Mouse (Mus musculus) lung, postnatal 10 days (tissue): ENCODE measurements around the gene Atp6v0e.

Experiments used
- DNase-seq: peaks from one replicate; pipeline ENCODE4 v3.0.0; 2021

Gene Atp6v0e

DNA sequence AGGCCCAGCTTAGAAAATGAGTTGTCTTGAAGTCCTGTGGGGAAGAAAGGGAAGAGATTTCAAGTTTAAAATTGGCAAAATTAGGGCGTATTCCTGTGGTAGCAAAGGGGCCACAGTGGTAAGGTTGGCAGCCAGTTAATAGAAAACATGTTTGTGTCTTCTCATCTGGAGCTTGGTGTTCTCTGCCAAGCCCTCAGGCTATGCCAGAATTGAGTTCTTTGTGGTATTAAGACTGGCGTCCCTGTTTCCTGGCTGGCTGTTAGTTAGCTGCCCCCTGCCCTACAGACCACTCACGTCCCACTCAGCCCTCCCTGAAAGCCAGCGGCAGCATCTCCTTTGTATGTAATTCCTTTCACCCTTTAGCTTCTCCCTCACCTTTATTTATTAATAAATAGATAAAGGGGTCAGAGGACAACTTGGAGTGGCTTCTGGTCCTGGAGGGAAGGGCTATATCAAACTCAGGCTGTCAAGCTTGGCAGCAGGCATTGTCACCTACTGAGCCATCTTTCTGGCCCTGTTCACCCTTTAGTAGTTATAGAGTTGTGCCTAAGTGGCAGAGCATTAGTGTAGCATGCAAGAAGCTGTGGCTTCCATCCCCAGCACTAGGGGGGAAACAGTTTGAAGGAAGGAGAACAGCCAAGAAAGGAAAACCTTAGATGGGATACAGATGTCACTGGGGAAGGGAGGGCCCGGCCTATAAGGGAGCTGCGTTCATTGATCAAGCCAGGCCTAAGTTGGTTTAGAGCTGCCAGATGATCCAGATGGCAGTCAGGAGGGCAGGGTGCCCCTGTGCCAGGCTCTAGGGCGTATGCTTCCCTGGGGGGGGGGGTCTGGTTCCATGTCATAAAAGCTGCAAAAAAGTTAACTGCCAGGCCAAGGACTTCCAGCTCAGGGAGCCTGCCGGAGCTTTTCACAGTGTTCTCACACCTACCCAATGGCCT, 26.0 kb downstream of the Atp6v0e start:
- DNase-seq = no peak

DNA sequence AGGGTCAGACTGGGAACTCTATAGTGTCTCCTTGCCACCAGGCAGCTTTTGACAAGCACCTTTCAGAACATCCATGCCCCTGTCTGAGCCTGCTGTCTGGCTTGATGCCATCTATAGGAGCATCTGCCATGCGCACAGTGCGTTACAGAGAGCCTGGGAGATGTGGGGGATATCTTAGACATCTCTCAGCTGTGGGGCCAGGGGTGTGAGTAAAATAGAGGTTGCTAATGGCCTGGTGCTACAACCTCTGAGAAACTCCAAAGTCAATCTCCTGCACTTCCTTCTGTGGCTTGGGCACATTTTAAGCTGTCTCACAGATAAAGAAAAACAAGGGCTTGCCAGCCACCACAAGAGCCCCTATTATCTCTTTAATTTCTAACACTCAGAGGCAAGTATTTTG, 26.8 kb downstream of the Atp6v0e start:
- DNase-seq = no peak

DNA sequence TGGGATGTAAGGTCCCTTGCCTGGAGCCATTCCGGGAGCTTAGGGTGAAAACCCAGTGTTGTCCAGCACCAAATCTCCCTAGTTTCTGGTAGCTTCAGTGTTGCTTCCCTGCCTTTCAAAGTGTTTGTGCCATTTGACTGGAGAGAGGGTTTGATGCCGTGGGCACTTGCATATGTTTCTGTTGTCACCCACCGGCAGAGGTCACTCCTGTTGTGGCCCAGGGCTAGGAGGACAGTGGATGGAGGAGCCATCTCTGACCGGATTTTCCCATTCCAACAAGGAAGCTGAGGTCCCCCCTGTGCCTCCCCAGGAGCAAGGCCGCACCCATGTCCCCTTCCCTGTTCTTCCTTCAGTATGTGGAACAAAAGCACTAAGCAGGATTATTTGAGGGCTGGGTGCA, 27.2 kb downstream of the Atp6v0e start:
- no peak for DNase-seq

DNA sequence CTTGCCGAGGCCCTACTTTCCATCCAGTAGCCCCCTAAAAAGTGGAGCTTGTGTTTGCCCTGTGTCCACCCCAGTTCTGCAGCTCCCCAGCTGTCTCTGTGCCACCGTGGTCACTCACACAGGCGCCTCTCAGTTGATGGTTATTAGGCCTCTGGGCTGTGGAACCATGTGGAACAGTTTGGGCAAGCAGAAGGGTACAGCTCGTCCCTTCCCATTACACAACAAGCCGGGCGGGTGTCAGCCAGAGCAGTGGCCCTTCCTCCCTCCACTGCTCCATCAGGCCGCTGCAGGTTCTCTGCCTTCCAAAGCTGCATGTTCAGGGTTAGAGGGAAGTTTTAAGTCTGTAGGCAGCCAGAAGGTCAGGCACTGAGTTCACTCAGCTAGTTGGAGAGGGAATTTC, 28.1 kb downstream of the Atp6v0e start:
- DNase-seq = peak; percentile 18

DNA sequence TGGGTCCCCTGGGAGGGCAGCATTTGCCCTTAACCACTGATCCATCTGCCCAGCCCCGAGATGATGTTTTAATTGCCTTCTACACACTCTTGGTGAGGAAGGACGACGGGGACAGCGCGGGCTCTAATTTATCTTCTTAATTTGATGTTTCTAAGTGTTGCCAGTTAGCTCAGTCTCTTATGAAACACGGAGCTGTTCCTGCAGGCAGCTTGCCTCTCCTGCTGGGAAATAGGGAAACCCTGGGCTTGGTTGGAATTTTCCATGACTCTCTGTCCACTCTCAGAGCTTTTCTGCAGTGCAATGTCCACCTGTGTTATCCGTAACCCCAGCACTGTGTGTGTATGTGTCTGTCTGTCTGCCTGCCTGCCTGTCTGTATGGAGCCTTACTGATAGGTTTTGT, 30.4 kb downstream of the Atp6v0e start:
- no peak for DNase-seq

DNA sequence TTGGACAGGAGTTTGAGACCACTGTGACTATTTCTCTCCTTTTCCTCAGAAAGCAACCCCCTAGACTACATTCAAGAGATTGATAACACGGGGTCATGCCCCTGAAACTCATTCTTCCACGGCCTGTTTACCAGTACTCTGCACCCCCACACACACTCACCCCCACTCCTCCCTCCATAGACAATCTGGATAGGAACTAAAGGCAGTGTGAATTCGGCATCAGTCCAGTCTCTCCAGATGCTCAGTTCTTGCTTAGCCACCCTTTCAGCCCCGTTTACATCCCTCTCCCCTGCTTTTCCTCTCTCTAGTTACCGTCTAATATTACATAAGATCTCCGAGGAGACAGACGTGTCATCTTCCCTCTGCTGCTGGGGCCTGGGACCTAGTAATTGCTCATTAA, 31.1 kb downstream of the Atp6v0e start:
- no peak for DNase-seq

DNA sequence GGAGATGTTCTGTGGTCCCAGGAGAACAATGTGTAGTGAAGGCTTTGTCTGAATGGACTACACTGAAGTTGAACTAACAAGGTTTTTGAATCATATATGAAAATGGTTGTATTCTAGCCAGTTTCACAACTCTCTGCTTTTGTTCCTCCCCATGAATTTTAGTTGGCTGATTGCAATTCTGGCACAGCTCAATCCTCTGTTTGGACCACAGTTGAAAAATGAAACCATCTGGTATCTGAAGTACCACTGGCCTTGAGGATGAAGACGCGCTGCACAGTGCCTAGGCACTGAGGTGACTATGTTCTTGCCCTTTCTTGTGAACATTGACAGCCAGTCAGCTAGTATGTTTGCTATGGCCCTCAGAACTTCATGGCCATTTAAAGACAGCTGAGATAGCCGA, 32.2 kb downstream of the Atp6v0e start:
- DNase-seq = no peak

DNA sequence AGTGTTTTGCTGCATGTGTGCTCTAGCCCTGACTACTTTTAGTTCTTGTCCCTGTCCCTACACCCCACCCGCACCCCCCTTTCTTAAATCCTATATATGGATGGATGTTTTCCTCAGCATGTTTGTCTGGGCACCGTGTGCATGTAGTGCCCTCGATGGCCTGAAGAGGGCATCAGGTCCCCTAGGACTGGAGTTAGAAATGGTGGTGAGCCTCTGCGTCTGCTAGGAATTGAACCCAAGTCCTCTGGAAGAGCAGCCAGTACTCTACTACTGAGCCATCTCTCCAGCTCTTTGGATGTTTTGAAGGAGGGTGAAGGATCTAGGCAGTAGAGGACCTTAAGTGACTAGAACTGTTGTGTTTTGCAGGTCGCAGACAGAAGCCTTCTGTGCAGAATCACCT, 35.8 kb downstream of the Atp6v0e start:
- no peak for DNase-seq

DNA sequence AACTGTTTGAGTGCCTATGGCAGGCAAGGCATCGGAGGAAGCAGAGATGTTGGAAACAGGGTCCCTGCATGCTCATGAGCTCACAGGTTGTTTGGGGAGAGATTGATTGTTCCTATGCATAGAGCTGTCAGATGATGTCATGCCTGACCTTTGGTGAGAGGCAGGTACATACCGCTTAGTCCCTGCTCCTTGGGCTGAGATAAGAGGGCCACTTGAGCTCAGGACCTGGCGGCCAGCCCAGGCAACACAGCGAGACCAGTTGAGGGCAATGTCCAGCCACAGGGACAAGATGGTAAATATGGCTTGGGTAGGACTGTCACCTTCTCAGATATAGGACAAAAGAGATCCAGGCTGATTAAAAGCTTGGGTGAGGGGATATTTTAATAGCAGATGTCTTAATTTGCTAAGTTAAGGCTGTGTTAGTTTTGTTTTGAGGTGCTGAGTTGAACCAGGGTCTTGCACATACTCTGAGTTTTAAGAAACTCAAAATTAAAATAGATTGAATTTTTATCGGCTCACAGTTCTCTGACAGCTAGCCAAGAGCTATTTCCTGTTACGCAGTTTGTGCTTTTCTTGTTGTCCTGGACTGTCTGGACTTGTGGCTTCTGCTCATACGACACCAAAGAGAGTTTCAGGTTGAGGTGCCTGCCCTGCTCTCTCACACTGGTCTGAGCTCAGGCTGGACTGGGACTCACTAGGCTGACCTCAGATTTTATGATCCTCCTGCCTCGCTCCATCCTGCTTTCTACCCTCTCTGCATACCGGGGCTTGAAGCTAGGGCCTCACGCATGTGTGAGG, 37.0 kb downstream of the Atp6v0e start:
- peak; percentile 80 for DNase-seq

DNA sequence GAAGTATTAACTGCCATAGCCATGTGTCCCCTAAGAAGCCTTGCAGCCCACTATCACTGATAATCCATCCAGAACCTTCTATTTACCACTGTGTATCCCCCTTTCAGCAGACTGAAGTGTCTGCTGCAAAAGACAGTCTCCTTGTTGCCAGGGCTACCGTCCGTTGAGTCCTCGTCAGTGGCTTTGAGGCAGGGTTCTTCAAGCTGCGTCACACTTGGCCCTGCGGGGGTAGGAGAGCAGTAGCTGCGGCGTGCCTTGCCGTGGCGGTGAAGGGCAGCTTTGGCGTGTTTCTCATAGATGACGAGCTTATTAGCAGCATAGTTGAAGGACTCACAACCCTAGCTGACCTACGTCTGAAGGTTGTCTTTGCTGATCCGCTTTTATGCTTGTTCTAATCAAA, 38.5 kb downstream of the Atp6v0e start:
- DNase-seq = no peak

DNA sequence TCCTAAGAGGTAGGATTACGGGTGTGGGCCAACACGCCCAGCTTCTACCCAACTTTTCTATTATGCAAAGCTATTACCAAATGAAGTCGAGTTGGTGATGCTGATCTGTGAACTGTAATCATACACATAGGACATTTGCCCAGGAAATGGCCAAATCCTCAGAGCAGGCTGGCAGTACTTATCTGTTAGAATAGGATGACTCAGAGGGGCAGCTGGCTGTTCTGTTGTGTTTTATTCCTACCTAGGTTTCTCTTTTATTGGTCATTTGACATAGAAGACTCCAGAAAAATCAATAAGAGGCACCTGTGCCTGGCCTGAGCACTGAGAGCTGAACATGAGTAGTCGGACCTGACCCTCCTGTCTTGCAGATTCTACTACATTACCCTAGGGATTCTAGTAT, 39.6 kb downstream of the Atp6v0e start:
- DNase-seq = no peak

DNA sequence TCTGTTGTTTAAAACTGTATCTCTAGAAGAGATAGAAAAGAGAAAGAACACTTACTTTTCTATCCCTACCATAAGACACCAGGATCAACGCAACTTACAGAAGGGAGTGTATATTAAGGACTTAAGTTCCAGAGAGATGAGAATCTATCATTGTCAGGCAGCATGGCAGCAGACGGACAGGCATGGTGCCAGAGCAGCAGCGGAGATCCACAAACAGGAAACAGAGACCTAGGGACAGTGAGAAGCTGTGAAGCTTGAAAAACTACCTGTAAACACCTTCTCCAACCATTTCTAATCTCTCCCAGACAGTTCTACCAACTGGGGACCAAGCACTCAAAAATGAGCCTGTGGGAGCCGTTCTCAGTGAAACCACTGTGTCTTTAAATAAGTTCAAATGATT, 40.6 kb downstream of the Atp6v0e start:
- DNase-seq = no peak

DNA sequence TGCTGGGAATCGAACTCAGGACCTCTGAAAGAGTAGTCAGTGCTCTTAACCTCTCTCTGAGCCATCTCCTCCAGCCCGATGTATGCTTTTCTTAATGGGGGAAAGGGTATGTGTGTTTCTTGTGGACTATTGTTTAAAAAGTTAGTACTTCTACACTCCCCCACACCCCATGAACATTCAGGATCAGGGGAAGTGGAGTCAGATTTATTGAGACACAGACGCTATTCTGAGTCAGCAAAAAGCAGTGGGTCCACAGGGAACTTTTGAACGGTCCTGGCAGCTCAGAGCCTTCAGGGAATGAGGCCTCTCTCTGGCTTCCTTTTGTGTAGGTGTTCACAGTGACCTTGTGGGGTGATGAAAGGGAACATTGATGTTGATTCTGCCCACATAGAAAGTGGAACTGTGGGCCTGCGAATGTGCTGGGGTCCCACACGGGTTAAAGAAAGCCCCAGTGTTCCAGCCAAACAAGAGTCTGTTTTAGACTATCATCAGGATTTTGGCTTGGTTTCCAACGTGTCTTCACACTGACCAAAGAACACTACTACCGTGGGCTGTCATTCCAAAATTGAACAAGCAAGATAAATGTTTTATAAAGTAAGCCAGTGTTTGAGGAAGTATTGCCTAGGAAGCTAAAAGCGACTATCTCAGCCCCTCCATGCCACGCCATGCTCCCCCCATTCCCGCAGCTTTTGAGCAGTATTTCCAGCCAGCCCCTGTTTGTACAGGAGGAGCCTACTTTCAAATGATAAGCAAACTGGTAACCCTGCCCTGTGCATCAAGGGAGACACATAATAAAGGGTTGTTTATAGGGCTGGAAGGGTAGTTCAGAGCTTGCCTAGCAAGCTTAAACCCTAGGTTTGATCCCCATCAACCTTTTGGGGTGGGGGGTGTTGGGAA, 42.7 kb downstream of the Atp6v0e start:
- DNase-seq = no peak

DNA sequence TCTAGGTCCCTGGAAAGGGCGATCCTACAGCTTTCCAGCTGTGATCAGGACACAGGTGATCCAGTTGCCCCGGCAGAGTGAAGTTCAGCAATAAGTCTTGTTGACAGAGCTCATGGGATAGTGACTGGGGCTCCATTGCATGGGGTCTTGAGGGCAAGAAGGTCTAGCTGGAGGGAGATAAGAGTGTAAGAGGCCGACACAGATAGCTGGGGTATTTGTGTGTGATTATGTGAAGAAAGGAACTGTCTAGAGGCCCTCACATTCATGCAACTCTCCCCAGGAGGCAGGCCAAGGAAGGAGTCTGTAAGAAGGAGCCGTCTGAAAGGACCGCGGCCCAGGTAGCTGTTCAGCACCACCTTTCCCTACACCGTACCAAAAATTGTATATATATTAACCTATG, 44.0 kb downstream of the Atp6v0e start:
- DNase-seq = no peak

DNA sequence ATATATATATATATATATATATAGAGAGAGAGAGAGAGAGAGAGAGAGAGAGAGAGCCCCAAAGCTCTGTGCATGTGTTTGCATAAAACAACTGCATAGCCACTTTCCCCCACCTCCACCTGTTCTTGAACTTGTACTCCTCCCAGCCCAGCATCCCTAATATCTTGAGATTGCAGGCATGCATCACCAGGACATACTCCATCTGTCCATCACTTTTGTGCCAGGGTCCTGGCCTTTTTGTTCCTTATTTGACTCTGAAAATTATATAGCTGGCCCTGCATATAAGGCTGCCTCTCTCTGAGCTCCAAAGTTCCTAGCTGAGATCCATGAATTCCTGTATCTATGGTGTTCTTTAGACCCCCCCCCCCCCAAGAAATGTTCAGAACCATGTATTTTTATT, 45.5 kb downstream of the Atp6v0e start:
- DNase-seq = no peak

DNA sequence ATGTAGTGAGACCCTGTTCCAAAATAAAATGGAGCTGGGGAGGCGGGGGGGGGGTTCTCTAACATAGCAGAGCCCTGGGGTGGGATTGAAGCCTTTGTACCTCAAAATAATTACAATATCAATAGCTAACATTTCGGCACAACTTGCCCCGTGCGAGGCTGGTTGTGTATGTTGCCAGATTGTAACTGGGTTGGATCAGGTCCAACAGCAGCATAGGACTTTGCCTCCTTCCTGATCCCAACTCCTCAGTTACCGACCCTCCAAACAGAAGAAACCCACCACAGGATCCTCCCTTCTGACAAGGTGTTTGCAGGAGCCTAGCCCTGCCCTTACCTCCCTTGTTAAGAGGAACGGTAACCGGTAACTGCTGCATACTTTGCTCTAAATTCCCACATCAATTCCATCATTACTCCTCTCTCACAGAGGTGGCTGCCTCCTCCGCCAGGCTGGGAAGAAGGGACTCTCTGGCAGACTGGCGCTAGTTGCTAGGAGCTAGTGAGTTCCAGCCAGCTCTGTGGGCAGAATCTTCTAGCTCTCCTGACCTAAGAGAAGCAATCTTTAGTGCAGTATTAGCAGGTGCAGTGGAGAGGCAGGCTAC, 46.1 kb downstream of the Atp6v0e start:
- DNase-seq = no peak

DNA sequence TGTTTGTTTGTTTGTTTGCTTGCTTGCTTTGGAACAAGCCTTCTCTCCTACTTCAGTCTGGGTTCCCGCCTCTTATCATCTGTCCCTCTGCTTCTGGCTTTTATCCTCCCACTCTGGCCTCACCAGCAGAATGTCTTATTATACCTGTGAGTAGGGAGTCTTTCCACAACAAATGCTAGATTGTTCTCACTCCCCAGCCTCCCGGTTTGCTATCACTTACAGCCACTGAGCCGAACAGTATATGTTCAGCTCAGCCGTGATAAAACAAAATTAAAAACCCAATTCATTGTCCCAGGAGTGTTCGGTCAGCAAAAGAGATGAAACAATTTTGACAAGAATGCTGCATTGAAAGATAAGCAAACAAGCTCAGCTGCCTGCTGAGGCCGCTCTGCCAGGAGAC, 47.0 kb downstream of the Atp6v0e start:
- no peak for DNase-seq

DNA sequence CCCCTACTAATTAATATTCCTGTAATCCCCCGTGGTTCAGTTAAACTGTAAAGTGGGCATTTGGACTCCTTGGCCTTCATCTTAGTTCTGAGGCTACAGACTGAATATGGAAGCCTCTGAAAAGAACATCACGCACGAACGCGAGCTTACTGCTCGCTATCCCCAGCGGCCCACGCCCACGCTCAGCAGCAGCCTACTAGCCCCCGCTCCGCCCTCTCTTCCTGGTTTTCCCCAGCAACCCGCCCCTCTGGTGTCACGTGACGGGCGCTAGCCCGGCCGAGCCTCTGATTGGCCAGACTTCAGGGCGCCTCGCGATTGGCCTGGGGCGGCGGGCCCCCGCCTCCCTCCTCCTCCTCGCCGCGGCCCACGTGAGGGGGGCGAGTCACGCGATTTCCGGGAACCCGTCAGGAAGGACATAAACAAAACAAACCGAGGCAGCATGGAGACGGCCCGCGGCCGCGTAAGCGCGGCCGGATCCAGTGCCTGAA, 52.3 kb downstream of the Atp6v0e start, which contains the start of gene Crebrf:
TSS of gene Crebrf (plus strand) at position 380 of the 488 bp plus-strand sequence.
- DNase-seq = peak; percentile 100

DNA sequence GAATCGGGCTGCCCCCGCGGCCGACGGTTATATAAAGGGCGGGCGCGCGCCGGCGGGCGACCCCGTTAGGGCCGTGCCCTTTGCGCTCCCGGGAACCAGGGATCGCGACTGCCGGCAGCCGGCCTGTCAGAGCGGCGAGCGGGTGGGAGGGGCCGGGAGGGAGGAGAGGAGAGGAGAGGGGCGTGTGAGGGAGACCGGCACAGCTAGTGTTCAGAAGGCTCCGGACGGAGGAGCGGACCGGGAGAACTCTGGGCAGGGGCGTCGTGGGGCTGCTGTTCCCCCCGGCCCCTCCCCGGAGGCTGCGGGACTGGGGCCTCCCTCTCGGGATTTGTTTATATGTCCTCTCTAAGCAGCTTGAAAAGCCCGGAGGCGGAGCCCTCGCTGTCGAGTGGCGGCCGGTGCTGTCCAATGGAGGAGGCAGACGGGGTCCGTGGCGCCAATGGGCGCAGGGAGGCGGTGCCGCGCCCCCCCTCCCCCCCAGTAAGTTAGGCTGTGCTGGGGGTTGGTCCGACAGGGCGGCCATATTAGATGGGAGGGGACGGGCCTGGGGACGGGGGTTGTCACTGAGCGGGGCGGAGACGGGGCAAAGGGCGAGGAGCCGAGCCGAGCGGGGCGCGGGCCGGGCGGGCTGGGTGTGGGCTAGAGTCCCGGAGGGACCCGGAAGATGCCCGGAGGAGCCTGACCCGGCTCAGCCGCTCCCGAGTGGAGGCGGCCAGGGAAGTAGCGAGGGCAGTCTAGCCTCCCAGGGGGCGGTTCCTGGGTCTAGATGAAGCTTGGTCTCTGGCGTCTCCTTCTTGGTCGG, 53.1 kb downstream of the Atp6v0e start:
- peak; percentile 98 for DNase-seq

DNA sequence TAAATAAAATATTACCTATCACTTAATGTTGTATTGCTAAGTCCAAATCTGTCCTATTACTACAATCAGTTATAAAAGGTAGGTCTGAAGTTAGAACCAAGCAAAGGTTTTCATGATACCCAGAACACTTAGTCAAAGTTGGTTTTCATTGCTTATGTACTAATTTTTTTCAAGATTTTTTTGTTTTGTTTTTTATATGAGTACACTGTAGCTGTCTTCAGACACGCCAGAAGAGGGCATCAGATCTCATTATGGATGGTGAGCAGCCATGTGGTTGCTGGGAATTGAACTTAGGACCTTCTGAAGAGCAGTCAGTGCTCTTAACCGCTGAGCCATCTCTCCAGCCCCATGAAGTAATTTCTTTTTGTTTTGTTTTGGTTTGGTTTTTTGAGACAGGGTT, 54.8 kb downstream of the Atp6v0e start:
- DNase-seq = no peak

DNA sequence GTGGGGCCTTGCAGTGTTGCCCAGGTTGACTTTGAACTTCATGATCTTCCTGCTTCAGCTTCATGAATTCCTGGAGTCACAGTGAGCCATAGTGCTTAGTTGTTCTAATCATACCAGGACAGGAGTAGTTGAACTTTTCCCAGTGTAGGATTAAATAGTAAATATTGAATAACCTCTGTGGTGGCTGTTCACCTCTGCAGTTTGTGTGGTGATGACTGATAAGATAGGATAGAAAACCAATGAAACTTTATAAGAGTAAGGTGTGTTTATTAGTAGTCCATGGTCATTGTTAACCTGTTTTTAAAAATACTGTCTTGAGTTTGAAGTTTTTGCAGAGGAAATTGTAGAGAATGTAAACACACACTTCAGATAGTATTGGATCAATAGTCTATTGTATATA, 56.4 kb downstream of the Atp6v0e start:
- DNase-seq = no peak

DNA sequence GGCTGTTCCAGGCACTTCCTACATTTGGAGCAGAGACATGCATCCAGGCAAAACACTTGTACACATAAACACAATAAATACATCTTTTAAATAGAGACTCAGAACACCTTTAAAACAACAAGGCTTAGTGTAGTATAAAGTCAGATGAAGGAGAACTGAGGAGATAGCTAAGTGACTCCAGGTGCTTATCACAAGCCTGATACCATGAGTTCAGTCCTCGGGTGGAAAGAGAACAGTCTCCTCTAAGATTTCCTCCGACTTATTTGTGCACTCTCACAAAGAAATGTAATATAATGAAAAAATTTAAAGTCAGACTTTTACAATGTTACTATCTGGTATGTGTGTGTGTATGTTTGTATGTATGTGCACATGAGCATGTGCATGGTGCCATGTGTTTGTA, 58.8 kb downstream of the Atp6v0e start:
- no peak for DNase-seq
